Mouse (Mus musculus) fibroblast of lung, adult 2 months (primary cell): ENCODE data around the gene Gm49776.
A peak's percentile ranks its signal among the peaks of the same experiment; 100 is the strongest.
"Not testable (repeated sequence)": the region's sequence is repeated elsewhere in the genome, so short reads cannot be mapped to it uniquely, and the experiment has no call there.

Source experiments
- DNase-seq: peaks from one replicate; pipeline ENCODE4 v3.0.0-alpha.2; 2011; ENCODE audit warnings: low read depth

Gm49776 gene

GRCm38 (mm10) chr16:18258221-18258620 lies at the start of gene Gm49776:
TSS of gene Gm49776 (minus strand) at chr16:18258321.
- DNase-seq, result no peak

GRCm38 (mm10) chr16:18289614-18290013 lies 31.5 kb upstream of the Gm49776 start:
- not testable (repeated sequence) for DNase-seq

GRCm38 (mm10) chr16:18289067-18289588 lies 31.0 kb upstream of the Gm49776 start, which contains the start of gene Dgcr8:
TSS of gene Dgcr8 (minus strand) at chr16:18289246.
- DNase-seq, result peak; percentile 93

- no peak for DNase-seq
Observed at GRCm38 (mm10) chr16:18288581-18289061, 30.5 kb upstream of the Gm49776 start.

- peak; percentile 2 for DNase-seq
Observed at GRCm38 (mm10) chr16:18288166-18288565, 30.0 kb upstream of the Gm49776 start.

- no peak for DNase-seq
Observed at GRCm38 (mm10) chr16:18275166-18275565, 17.0 kb upstream of the Gm49776 start.

- no peak for DNase-seq
Observed at GRCm38 (mm10) chr16:18268182-18268581, 10.1 kb upstream of the Gm49776 start.

- no peak for DNase-seq
Observed at GRCm38 (mm10) chr16:18265024-18265423, 6.9 kb upstream of the Gm49776 start.

- no peak for DNase-seq
Observed at GRCm38 (mm10) chr16:18253866-18254265, 4.3 kb downstream of the Gm49776 start.

GRCm38 (mm10) chr16:18252736-18253135 lies 5.4 kb downstream of the Gm49776 start:
- DNase-seq, result no peak

- DNase-seq, result no peak
Observed at GRCm38 (mm10) chr16:18250828-18251790, 7.0 kb downstream of the Gm49776 start.

GRCm38 (mm10) chr16:18250231-18250630 lies 7.9 kb downstream of the Gm49776 start:
- DNase-seq, result no peak

GRCm38 (mm10) chr16:18249364-18249967 lies 8.7 kb downstream of the Gm49776 start:
- no peak for DNase-seq

GRCm38 (mm10) chr16:18248433-18249363 lies 9.4 kb downstream of the Gm49776 start, which contains the start of the genes Trmt2a and Ranbp1:
TSS of gene Trmt2a (plus strand) at chr16:18248679.
TSS of gene Ranbp1 (minus strand) at chr16:18248732.
- peak; percentile 92 for DNase-seq

- DNase-seq, result no peak
Observed at GRCm38 (mm10) chr16:18247521-18248399, 10.4 kb downstream of the Gm49776 start.

- no peak for DNase-seq
Observed at GRCm38 (mm10) chr16:18241581-18241980, 16.5 kb downstream of the Gm49776 start.

- no peak for DNase-seq
Observed at GRCm38 (mm10) chr16:18236676-18237501, 21.2 kb downstream of the Gm49776 start.

GRCm38 (mm10) chr16:18235389-18236065 lies 22.6 kb downstream of the Gm49776 start:
- DNase-seq, result no peak
